Mouse (Mus musculus) thymus, adult 2 months (tissue): ENCODE results near the gene Lrrc19. TPM values are rescaled to one million over a fixed set of nuclear protein-coding genes. Genes with fewer than 3 reads are reported as not detected.

Experiments used
- DNase-seq: peaks from one replicate; pipeline ENCODE4 v3.0.0; 2021
- H3K27ac ChIP-seq: fragments of 200-500 bp; 2 replicates; pipeline ENCODE4 v1.5.1; 2012; ENCODE audit warnings: low read length, control low read depth; ENCODE audit not compliant: control insufficient read depth, insufficient read depth
- H3K27me3 ChIP-seq: fragments of 200-500 bp; 2 replicates; pipeline ENCODE4 v1.6.1; 2012; ENCODE audit warnings: mild to moderate bottlenecking, low read length, moderate library complexity, mixed read lengths; ENCODE audit not compliant: control insufficient read depth, insufficient read depth
- H3K36me3 ChIP-seq: fragments of 200-500 bp; 2 replicates; pipeline ENCODE4 v1.6.1; 2012; ENCODE audit warnings: mild to moderate bottlenecking, low read length, moderate library complexity; ENCODE audit not compliant: control insufficient read depth, insufficient read depth
- H3K4me1 ChIP-seq: fragments of 200-500 bp; replicated peaks from 2 replicates; pipeline ENCODE4 v1.6.1; 2012; ENCODE audit warnings: low read length; ENCODE audit not compliant: control insufficient read depth, insufficient read depth
- H3K4me3 ChIP-seq: fragments of 200-500 bp; 2 replicates; pipeline ENCODE4 v1.5.1; 2012; ENCODE audit warnings: mild to moderate bottlenecking, low read length, control low read depth, moderate library complexity; ENCODE audit not compliant: control insufficient read depth, insufficient read depth
- CTCF ChIP-seq: fragments of 200-500 bp; IDR thresholded peaks from 2 replicates; pipeline ENCODE4 v1.5.1; 2012; ENCODE audit warnings: mild to moderate bottlenecking, control low read depth, low read length, moderate library complexity, borderline replicate concordance; ENCODE audit not compliant: control insufficient read depth, poor library complexity, insufficient read depth; ENCODE audit errors: extremely low read depth
- POLR2A ChIP-seq: fragments of 200-500 bp; IDR thresholded peaks from 2 replicates; pipeline ENCODE4 v1.6.1; 2012; ENCODE audit warnings: mild to moderate bottlenecking, low read length, control low read depth, moderate library complexity; ENCODE audit not compliant: control insufficient read depth, poor library complexity, insufficient read depth; ENCODE audit errors: extremely low read depth
- WGBS: fragments of 180-500 bp; shearing (Covaris S2); methylation state at CpG from one replicate; pipeline ENCODE4 v1.1.7; 2018; 5-methylcytosine and 5-hydroxymethylcytosine counted together
- polyA plus RNA-seq: library from polyadenylated mRNA; depleted of rRNA; stranded (reverse); fragments of >200 nt; gene quantifications from 2 replicates; pipeline ENCODE4 v1.2.3, GENCODE M21; 2012

Lrrc19 gene
- polyA plus RNA-seq, 1 experiment = not detected

GRCm38 (mm10) chr4:94613972-94614626 is 35.8 kb downstream of the Lrrc19 start, which contains the start of gene Ift74:
Gene Ift74 (plus strand): TSS chr4:94614491.
- DNase-seq = peak; percentile 89
- Histone ChIP-seq H3K27ac (no peak within 1 kb of the TSS), H3K27me3 (no peaks in the 10 kb centered on the region), H3K4me3 (peak within 1 kb of the TSS; percentile 93), H3K36me3 (no peaks in the 10 kb centered on the region), H3K4me1 (peaks cover 4% of the 10 kb centered on the region; the same call in 1 of the 2 replicates)
- TF ChIP-seq POLR2A = 0 out of 2 replicates have a peak, but pooled peaks have one; percentile 39
- 0 out of 2 replicates have a peak, but pooled peaks have one; percentile 29 for TF ChIP-seq CTCF
- WGBS = 5% methylated on average over 29 of the region's 29 CpGs

DNA sequence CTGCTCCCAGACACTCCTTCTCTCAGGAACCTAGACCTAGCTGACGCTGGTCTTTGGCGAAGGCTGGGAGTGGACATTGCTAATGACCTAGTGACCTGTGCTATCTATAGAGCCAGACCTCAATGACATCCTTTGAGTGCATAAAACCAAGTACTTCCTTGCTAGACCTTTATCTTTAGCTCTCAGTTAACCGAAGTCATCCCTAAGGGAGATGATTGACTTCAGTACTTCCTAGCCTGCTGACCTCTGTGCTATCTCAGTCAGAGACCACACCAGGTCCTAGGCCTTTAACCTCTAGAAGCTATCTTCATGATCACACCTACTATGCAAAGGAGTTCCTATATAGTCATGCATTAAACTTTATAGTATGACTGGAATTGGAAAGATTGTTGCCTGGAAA is 39.6 kb downstream of the Lrrc19 start:
- Histone ChIP-seq H3K4me3 (no peak overlapping the region), H3K4me1 (peaks cover 4% of the 10 kb centered on the region; the same call in 1 of the 2 replicates), H3K27ac (no peak overlapping the region), H3K36me3 (no peaks in the 10 kb centered on the region), H3K27me3 (no peaks in the 10 kb centered on the region)
- no peak for DNase-seq
- TF ChIP-seq POLR2A (no peak), CTCF (no peak)
- 88% methylated on average over 3 of the region's 3 CpGs for WGBS

- no peaks in the 10 kb centered on the region for H3K4me1 ChIP-seq
- TF ChIP-seq CTCF = no peak
- TF ChIP-seq POLR2A = no peak
- H3K36me3 ChIP-seq = no peaks in the 10 kb centered on the region
- 97% methylated on average over 2 of the region's 2 CpGs for WGBS
- no peak overlapping the region for H3K4me3 ChIP-seq
- DNase-seq = no peak
- no peaks in the 10 kb centered on the region for H3K27me3 ChIP-seq
- no peak overlapping the region for H3K27ac ChIP-seq
Observed at GRCm38 (mm10) chr4:94605591-94605990, 44.4 kb downstream of the Lrrc19 start.

DNA sequence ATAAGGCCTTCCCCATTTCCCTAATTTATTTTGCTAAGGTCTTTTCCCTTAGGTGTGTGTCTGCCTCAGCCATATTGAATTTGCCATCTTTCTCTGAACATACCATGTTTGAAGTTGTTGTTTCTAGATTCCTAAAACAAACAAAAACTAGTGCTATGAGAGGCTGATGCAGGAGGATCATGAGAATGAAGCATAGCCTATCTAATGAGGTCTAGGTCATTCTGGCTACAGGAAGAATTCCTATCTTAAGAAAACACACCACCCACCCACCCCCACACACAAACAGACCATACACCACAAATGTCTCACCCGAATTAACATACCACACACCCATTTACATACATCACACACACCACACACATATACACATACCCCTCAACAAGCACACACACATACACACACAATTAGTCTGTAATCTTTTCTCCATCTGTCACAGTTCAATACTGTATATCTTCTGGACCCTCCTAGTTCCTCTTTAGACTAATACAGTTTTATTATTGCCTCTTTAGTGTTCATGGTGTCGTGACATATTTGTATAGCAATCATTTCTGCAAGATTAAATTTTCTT is 45.4 kb downstream of the Lrrc19 start:
- H3K36me3 ChIP-seq = no peaks in the 10 kb centered on the region
- no peak overlapping the region for H3K27ac ChIP-seq
- 97% methylated on average over 2 of the region's 2 CpGs for WGBS
- TF ChIP-seq POLR2A (no peak), CTCF (no peak)
- no peaks in the 10 kb centered on the region for H3K4me1 ChIP-seq
- DNase-seq = no peak
- H3K27me3 ChIP-seq = no peaks in the 10 kb centered on the region
- no peak overlapping the region for H3K4me3 ChIP-seq

- under 1% methylated on average over 61 of the region's 61 CpGs for WGBS
- Histone ChIP-seq H3K4me3 (peak within 1 kb of the TSS; percentile 91), H3K36me3 (no peaks in the 10 kb centered on the region), H3K27me3 (no peaks in the 10 kb centered on the region), H3K4me1 (no peaks in the 10 kb centered on the region), H3K27ac (no peak within 1 kb of the TSS)
- DNase-seq = peak; percentile 89
- TF ChIP-seq POLR2A (peak; percentile 74), CTCF (no peak)
Observed at GRCm38 (mm10) chr4:94603031-94603629, 46.8 kb downstream of the Lrrc19 start, which contains the start of gene Plaa. Gene Plaa (minus strand): TSS chr4:94603244.

DNA sequence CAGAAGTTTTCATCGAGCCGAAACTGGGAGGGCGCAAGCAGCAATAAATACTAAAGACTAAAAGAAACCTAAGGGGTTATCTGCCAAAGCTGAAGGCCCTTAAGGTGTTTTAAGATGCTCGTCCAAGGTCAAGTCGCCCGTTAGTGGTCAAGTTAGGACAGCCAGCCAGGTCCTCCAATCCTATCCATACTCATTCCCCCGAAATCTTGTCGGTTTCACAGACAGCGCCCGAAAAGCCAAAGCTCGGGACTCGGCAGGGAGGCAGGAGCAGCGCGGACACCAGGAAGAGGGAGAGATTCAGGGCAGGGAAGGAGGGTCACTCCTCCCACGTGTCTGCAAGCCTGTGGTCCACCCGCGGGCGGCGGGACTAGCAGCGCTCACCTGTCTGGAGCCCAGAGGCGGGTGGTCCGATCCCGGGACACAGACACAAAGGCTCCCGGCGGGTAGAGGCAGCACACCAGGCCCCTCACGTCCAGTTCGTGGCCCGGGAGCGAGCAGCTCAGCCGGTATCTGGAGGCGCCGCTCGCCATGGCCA is 47.4 kb downstream of the Lrrc19 start:
- Histone ChIP-seq H3K4me3 (peak overlapping the region; percentile 91), H3K4me1 (no peaks in the 10 kb centered on the region), H3K27me3 (no peaks in the 10 kb centered on the region), H3K27ac (no peak overlapping the region), H3K36me3 (no peaks in the 10 kb centered on the region)
- no peak; the same call in 1 of the 2 replicates for TF ChIP-seq POLR2A
- TF ChIP-seq CTCF = no peak
- no peak for DNase-seq
- WGBS = under 1% methylated on average over 33 of the region's 33 CpGs
